Mouse (Mus musculus) heart, postnatal 10 days (tissue): ENCODE results near the gene Sh3rf1. TPM values are rescaled to one million over a fixed set of nuclear protein-coding genes. Genes with fewer than 3 reads are reported as not detected.
A peak's percentile ranks its signal among the peaks of the same experiment; 100 is the strongest.
"Not testable (repeated sequence)": the region's sequence is repeated elsewhere in the genome, so short reads cannot be mapped to it uniquely, and the experiment has no call there.

Source experiments
- DNase-seq, 2 experiments: peaks; one replicate each; pipeline ENCODE4 v3.0.0; 2021
- intact Hi-C: fragments of 180-260 bp; cut with DNase I; formaldehyde crosslinking; loops from one replicate; pipeline ENCODE4 v1.15.1; 2025
- total RNA-seq, 2 experiments: library from RNA; stranded (reverse); gene quantifications; 2 replicates each; pipeline ENCODE4 v1.2.3; 2021

Sh3rf1 gene
- total RNA-seq, 2 experiments from 2014 or later = 9.4 to 9.8 TPM

DNA sequence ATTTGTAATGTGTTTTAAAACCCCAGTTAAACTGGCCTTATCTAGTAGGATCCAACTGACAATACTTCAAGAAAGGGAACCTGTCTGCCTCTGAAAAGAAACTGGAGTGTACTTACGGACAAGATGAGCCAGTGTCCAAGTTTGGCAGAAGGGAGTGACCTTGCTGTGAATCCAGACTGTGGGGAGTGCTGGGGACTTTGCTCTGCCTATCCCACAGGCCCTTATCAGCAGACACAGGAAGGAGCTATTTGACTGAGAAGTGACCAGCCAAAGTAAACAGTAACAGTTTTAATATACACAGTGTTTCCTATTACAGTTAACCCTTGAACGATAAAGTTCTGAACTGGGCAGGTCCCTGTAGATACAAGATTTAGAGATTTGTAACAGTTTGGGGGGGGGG lies 173.5 kb downstream of the Sh3rf1 start:
- DNase-seq = peak; percentile 23 to 25
- intact Hi-C loops = loop anchor here (5.0 to 10.0 kb wide), 2 partner anchors 90 to 528 kb away; partner anchors contain the start of genes Cbr4 and Ddx60

DNA sequence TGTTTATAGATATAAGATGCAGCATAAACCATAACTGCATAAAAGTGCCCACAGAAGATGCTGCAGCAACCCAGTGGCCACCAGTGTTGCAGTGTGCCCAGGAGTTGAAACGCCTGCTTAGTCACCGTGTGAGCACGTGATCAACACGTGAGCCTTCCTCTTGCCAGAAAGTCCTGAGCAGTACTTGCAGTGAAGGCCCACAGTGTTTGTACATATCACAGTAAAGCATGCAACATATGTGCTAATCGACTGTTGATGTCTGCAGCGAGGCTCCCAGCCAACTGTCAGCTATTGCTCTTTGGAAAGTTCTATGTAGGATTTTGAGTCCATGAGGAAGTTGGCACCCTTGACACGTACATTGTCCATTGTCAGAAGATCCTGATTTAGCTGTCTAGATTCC lies 174.1 kb downstream of the Sh3rf1 start:
- DNase-seq = peak; percentile 26
- intact Hi-C loops = loop anchor here (5.0 to 10.0 kb wide), 2 partner anchors 90 to 527 kb away; partner anchors contain the start of genes Cbr4 and Ddx60

DNA sequence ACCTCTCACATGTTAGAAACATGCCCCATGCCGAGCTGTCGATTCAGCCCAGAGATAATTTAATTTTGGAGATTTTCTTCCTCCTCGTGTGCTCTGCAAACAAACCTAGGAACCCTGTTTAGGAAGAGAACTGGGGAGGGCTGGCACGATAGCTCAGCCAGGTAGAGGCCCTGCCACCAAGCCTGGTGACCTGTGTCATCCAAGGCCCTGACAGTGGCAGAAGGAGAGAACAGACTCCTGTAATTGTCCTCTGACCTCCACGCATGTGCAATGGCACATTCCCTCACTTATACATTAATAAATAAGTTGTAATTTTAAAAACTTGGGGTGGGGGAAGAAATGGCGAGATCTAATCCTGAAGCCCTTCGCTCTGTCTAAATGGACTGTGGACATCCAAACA lies 179.2 kb downstream of the Sh3rf1 start:
- DNase-seq = no peak
- intact Hi-C loops = no loop called here

GRCm38 (mm10) chr8:61403266-61404177 lies 179.8 kb downstream of the Sh3rf1 start:
- intact Hi-C loops = no loop called here
- DNase-seq = no peak

DNA sequence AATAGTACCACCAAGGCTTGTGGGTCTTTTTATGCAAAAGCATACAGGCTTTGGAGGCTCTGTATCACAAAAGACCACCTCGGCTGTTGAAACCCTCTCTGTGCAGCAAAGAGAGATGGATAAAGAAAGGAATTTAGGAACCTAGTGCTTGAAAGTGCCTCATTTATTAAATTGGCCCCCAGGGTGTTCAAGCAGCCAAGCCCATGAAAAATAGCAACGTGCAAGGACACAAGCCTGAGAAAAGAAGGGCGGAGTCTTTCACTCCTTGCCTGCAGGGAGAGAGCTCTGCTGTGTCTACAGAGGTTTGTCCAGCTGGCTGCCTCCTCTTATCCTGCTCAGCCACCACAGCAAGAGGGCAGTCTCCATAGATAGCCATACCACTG lies 180.5 kb downstream of the Sh3rf1 start:
- intact Hi-C loops = no loop called here
- no peak for DNase-seq

DNA sequence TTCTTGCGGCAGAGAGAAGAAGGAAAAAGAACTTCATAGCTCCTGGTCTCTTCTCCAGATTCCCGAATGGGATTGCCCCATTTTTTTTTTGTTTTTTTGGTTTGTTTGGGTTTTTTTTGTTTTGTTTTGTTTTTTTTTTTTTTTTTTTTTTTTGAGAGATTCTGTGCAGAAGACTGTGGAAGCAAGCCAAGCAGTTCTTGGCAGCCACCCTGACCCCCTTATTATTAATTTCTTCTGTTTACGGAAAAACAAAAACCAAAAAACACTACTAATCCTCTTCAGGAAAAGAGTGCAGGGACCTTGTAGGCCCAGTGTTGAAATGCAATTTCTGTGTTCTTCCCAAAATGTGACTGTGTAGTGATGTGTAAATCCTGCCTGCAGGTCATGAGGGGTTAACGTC lies 185.4 kb downstream of the Sh3rf1 start:
- no peak for DNase-seq
- intact Hi-C loops = no loop called here

DNA sequence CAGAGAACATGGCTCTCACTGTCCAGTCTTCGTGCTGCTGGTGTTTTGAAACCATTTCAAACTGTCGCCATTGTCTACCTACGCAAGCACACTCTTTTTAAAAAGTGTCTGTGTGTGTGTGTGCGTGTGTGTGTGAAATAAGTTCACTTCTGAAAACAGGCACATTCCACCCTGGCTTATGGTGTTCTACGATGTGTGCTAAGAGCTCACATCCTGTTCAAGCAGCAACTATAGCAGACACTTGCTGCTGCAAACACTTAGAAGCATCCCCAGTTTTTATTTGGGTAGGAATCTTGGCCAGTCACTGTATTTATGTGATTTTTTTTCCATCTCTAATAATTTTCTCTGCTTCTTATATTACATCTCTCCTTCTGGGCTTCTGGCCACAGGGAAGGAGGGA lies 186.0 kb downstream of the Sh3rf1 start:
- DNase-seq, intact Hi-C loops: not testable (repeated sequence)

DNA sequence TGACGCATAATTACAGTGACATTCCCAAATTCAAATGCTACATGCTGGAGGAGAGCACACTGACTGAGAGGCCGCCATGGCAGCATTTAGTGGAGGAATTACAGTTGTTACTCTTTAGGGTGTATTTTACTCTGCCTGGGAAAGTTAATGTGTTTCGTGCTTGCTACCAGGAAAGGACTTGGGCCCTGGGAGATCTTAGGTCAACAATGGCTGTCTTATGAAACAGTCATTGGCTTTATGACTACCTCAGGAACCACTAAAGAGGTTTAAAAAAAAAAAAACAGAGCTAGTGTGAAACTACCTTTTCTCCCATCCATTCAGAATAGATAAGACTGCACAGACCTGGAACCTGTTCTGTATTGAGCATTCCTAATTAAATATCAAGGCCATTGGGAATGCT lies 195.8 kb downstream of the Sh3rf1 start:
- no peak for DNase-seq
- intact Hi-C loops = no loop called here

GRCm38 (mm10) chr8:61420166-61420565 lies 196.5 kb downstream of the Sh3rf1 start:
- peak in 1 of 2 experiments; percentile 11 for DNase-seq

DNA sequence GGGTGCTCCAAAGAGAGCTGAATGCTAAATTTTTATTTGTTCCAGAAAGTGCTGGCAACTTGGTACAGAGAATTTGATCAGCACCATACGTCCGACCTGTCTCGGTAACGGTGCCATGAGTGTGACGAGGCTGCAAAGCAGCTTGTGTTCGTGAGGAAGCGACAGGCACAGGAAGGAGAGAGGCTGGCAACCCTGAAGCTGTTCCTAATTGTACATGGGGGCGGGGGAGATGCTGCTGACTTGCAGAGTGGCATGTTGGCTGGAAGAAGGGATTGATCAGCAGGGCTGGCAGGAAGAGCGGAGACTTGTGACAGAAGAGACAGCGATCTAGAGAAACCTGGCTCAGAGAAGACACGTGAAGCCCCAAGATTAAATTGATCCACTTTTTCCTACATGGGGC lies 197.9 kb downstream of the Sh3rf1 start:
- DNase-seq = no peak
- intact Hi-C loops = no loop called here

More at GRCm38 (mm10) chr8:61420166-61420565, 196.5 kb downstream of the Sh3rf1 start:
- intact Hi-C loops = no loop called here

- no peak for DNase-seq
- intact Hi-C loops = no loop called here
Observed at GRCm38 (mm10) chr8:61425125-61425524, 201.5 kb downstream of the Sh3rf1 start.

DNA sequence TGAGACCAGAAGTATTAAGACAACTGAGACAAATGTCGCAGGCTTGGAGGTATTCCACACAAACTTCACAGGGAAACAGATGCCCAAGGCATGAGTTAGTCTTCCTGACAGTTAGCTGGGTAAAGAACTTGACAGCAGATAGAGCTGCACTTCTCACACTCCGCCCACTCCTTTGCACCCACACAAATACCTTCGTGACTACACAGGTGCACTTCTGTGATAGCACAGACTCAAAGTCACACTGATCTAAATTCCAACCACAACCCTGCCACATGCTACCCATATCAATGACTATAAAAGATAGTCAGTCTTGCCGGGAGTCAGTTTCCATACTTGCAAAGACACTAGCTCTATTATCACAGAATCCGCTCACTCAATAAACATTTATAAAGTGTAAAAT lies 202.4 kb downstream of the Sh3rf1 start:
- DNase-seq = no peak
- intact Hi-C loops = no loop called here

DNA sequence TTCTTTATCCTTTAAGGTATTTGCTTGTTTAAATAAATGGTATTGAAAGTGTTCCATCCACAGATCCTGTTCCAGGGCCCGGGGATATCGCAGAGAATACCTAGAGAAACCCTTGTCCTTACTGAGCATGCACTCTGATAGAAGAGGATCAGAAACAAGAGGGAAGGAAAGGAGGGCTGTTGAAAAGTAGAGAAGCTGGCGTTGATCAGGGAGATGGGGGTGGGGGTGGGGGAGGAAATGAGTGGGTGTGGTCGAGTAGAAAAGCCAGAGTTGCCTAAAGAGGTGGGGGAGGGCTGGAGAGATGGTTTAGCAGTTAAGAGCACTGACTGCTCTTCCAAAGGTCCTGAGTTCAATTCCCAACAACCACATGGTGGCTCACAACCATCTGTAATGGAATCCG lies 203.0 kb downstream of the Sh3rf1 start:
- no peak for DNase-seq
- intact Hi-C loops = no loop called here

GRCm38 (mm10) chr8:61427916-61428681 lies 204.4 kb downstream of the Sh3rf1 start:
- no peak for DNase-seq
- intact Hi-C loops = no loop called here

- no peak for DNase-seq
- intact Hi-C loops = no loop called here
Observed at GRCm38 (mm10) chr8:61428821-61429482, 205.3 kb downstream of the Sh3rf1 start.

DNA sequence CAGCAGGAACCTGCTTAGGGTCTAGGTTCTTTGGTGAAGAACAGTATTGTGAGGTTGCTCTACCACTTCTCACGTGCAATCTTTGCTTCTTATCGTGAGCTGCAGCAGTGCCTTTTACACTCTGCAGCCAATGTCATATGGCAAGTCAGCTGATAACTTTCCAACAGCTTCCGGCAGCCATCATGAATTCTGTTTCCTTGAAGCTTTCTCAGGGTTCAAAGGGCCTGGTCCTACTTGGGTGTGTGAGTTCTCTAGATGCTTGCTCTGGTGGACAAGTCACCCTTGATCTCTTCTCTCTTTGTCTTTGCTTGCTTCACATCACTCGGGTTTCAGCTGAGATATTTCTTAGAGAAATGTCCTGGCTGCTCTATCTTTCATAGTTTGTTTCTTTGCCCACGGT lies 211.8 kb downstream of the Sh3rf1 start:
- intact Hi-C loops = no loop called here
- no peak for DNase-seq

GRCm38 (mm10) chr8:61436147-61436546 lies 212.5 kb downstream of the Sh3rf1 start:
- intact Hi-C loops = no loop called here
- no peak for DNase-seq

DNA sequence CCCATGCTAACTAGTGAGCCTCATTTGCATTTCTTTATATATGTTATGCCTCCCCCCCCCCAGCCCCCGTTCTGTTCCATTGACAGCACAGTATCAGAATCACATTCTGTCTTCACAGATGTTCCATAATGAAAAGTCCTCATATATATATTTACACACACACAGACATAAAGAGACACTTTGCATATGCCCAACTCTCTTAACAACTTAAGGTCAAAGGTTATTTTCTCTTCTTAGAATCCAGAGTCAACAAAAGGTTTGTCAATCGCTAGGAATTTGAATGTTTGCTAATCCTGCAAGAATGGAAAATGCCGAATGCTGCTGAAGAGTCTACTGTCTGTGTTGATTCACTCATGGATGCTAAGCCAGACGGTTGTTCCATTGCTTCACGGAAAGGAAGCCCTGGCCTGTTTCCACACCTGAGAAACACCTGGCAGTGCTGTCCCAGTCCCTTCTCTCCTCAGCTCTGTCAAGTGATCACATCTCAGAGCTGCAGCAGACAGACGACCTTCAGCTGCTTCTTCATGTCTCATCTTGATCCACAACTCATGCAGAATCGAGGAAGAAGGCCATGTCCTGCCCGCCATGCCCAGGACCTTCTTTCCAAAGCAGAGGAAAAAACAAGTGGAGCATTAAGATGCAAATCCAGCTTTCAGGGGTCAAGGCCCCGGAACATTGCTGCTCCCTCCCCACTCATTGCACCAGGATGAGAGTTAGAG lies 213.1 kb downstream of the Sh3rf1 start:
- intact Hi-C loops = no loop called here
- DNase-seq = no peak

- no peak for DNase-seq
- intact Hi-C loops = no loop called here
Observed at GRCm38 (mm10) chr8:61437305-61437605, 213.6 kb downstream of the Sh3rf1 start.

GRCm38 (mm10) chr8:61442988-61443387 lies 219.3 kb downstream of the Sh3rf1 start:
- DNase-seq = no peak

GRCm38 (mm10) chr8:61444358-61444757 lies 220.7 kb downstream of the Sh3rf1 start:
- intact Hi-C loops = no loop called here
- DNase-seq = no peak

More at GRCm38 (mm10) chr8:61442988-61443387, 219.3 kb downstream of the Sh3rf1 start:
- intact Hi-C loops = no loop called here
